Mouse (Mus musculus): ENCODE results near the gene Ahdc1. TPM values are rescaled to one million over a fixed set of nuclear protein-coding genes. Genes with fewer than 3 reads are reported as not detected.
A peak's percentile ranks its signal among the peaks of the same experiment; 100 is the strongest.

Gene Ahdc1
- total RNA-seq, 2 experiments from 2014 or later: 54.0 to 63.0 TPM

DNA sequence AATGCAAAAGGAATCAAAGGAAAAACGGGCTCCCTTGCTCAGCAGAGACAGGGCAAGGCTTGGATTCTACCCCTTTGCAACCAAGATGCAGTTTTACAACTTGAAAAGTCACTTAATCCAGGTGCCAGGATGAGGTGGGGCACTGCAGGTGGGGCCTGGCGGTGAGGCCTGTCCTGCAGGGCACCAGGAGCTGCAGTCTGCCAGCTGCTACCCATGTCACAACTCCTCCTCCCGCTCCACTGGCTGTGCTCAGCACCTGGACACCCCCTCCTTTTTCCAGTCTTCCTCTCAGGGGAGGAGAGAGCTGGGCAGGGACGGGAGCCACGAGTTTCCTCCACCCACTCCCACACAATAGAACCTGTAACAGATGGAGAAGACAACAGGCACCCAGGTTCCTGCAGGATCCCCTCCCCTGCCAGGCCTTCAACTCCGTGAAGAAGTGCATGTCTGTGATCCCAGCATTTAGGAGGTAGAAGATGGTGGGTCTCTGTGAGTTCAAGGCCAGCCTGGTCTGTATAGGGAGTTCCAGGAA lies 102.4 kb downstream of the Ahdc1 start:
- no peak for DNase-seq

DNA sequence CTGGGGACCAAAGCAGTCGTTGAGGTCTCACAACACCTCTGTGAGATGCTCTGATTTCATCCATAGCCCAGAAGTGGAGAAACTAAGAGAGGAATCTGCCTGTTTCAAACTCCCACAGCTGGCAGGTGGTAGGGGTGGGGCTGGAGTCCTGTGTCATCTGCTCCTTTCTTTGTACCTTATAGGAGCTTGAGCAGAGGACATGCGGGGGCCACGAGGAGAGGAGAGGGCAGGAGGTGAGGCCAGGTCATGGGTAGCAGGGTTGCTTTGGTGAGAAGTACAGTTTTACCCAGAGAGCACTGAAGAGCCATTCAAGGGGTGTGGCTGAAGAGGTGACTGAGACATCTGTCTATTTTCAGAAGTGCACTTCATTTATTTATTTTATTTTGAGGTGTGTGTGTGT lies 103.7 kb downstream of the Ahdc1 start:
- intact Hi-C loops (cut with DNase I): no loop called here

More for the DNA sequence above, 102.4 kb downstream of the Ahdc1 start:
- intact Hi-C loops (cut with DNase I): no loop called here

DNA sequence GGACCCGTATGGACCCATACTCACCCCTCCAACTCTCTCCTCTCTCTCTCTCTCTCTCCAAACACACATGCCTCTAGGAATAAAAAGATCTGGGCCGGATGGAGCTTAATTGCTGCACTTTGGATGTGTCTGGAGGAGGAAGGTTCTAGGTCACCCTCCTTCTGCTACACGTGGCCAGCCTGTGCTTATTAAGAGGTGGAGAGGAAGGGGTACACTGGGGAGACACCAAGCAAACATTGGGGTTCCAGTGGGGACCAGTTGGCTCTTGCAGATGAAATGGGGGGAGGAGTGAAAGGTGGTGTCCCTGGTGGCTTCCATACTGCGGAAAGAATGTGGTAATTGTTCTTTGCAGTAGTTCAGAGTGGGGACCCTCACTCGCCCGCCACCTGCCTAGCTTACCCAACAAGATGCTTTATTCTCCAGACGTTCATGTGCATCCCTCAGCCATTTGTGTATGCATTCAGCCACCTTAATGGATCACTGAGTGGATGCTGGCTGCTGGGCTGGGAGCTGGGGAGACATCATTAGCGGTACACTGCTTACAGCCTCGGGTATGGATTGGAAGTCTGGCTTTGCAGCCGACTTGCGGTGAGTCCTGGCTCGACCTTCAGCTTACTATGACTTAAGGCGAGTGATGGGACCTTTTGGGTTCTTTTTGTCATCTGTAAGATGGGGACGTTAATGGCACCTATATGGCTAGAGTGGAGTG lies 104.8 kb downstream of the Ahdc1 start:
- DNase-seq: no peak
- intact Hi-C loops (cut with DNase I): no loop called here

More for the DNA sequence above, 103.7 kb downstream of the Ahdc1 start:
- no peak for DNase-seq

DNA sequence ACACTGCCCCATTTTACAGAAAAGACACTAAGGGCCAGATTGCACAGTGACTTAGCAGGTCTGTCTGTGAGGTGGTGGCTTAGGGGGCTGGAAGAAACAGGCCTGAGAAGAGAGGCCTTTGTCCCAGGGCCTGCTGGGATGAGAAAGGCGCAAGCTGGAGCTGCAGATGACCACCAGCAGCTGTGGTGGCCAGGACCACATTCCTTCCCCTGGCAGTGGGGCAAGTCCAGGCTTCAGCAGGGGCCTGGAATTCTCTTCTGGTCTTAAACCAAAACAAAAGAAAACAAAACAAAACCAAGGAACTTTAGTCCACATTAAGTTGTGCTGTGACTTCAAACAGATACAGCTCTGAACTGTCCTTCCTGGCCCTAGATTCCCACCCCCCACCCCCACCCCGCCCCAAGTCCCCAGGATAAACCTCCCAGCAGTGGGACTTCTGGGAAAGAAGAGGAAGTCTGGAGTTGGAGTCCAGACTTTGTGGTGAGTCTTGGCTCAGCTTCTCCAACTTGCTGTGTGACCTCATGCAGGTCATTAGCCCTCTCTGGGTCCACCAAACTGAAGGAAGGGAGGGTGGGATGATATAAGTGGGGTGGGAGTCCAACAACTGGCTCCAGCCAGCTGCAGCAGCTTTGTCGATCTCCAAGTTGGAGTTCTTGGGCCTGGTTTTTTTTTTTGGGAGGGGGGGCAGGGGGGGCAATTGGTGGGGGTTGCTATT lies 105.9 kb downstream of the Ahdc1 start:
- peak; percentile 68 to 76 for DNase-seq
- intact Hi-C loops (cut with DNase I): no loop called here

DNA sequence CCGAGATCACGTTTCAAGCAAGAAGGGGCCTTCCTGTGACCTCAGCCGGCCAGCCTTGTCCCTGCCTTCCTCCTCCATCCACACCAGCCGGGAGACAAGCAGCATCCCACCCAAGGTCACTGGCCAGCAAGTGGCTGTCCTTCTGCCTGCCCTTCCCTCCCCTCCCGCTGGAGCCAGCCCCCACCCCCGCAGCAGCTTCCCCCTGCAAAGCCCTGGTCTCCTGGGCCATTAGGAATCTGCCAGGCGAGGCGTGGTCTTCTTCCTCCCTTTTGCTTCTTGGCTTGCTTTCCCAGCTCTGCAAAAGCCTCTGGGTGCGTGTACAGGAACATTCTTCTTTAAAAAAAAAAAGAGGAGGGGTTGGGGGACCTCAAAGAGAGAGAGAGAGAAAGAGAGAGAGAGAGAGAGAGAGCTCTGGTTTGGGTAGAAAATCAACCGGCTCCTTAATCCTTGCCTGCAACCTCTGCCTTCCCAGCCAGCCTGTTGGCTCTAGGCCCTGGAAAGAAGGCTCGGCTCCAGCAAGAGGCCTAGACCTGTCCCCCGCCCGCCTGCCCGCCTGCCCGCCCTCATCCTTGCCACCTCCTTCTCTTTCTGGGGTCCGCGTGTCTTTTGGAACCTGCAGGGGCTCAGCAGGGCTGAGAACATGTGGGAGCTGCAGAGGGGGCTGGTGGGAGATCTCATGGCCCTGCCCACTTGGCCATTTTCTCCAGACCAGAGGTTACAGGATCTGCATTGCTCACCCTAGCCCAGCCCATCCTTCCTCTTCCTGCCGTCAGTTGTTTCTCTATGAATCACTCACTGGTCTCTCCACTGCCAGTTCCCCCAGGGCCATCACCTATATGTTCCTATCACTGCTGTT lies 106.7 kb downstream of the Ahdc1 start:
- DNase-seq: peak; percentile 89 to 90
- intact Hi-C loops (cut with DNase I): no loop called here

DNA sequence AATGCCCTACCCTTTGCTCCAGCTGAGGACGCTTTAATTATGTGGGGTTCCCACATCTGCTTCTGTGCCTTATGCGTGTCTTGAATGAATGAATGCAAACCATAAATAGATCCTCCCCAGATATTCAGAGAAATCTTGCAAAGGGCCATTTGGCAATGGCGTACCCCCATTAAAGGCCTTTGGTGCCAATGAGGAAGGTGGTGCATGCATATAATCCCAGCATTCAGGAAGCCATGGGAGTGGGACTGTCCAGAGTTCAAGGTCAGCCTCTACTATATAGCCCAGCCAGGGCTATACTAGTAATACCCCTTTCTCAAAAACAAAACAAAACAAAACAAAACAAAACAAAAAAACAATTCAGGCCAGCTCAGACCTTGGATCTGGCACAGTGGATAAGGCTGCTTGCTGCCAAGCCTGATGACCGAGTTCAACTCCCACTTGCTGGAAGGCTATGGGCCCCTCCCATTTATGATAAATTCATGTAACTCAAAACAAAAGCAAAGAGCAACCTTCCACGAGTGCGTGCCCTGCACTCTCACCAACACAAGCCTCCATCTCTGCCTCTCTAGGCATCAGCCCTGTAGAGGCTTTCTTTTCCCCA lies 107.8 kb downstream of the Ahdc1 start:
- intact Hi-C loops (cut with DNase I): no loop called here
- no peak for DNase-seq

DNA sequence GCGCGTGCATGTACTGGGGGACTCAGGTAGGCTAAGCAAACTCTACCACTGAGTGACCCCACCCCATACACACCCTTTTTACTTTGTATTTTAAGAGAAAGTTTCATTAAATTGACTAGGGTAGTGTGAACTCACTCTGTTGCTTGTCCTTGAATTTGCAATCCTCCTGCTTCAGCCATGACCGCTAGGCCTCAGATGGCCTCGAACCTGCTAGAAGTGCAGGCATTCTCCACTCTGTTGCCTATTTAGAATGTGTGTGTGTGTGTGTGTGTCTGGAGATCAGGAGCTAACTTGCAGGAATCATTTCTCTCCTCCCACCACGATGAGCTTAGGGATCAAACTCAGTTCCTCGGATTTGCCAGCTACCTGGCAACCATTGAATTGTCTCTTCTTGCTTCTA lies 108.5 kb downstream of the Ahdc1 start:
- DNase-seq: no peak
- intact Hi-C loops (cut with DNase I): no loop called here

DNA sequence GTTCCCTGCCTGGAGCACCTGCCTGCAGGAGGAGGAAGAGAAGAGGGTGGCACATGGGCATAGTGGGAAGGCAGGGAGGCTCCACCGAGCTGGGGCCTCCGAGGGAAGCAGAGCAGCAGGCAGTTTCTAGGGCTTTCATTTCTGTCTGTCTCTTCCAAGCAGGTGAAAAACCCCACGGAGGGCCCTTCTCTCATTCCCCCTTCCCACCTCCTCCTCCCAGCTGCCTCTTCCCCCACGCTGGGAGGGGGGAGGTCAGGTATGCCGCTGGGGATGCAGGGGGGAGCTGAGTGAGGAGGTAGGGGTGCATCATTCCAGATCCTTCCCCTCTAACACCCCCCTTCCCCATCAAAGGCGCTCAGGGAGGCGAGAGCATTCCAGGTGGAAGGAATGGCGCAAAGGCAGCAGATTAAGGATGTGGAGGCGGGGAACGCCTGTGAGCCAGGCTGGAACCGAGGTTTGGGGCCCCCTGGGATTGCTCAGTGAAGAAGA lies 109.8 kb downstream of the Ahdc1 start:
- intact Hi-C loops (cut with DNase I): no loop called here
- DNase-seq: peak in 1 of 2 experiments; percentile 36

DNA sequence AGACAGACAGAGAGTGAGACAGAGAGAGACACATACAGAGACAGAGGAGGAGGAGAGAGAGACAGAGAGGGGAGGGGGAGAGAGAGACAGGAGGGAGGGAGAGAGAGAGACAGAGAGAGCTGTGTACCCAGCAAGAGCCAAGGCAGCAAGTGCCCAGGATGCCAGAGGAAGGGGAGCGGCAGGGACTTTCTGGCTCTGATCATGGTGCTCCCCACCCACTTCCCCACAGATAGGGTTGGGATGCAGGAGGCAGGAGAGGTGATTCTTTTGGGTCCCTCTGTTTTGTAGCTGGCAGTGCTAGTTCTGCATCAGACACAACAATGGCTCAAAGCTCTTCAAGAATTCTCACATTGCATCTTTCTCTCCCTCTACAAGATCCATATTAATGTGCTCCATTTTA lies 110.4 kb downstream of the Ahdc1 start:
- DNase-seq: no peak
- intact Hi-C loops (cut with DNase I): no loop called here

DNA sequence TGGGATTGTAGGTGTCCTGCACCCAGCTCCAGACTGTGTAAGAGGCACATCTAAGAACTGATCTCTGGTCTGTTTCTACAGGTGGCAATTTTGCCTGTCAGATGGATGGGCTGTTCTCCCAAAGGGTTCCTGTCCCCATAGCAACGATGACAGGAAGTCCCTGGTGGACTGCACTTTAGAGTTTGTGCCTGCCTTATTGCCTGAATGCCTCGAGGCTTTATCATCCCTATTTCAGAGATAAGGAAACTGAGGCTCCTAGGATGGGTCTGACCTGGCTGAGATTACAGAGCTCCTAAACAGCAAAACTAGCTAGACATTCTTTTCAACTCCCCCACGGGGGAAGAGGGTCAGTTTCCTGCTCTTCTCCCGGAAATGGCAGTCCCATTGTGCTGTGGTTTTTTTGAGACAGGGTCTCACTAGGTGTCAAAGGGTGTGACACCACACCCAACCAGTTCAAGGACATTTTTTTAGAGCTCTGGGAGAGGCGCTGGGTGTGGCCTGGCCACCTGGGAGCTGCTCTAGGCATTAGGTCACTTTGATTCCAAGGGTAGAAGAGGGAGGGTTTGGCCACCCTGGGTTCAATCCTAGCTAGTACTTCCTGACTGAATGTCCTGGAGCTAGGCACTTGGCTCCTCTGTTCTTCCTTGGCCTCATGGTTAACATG lies 111.0 kb downstream of the Ahdc1 start:
- peak in 1 of 2 experiments; percentile 32 for DNase-seq
- intact Hi-C loops (cut with DNase I): no loop called here

DNA sequence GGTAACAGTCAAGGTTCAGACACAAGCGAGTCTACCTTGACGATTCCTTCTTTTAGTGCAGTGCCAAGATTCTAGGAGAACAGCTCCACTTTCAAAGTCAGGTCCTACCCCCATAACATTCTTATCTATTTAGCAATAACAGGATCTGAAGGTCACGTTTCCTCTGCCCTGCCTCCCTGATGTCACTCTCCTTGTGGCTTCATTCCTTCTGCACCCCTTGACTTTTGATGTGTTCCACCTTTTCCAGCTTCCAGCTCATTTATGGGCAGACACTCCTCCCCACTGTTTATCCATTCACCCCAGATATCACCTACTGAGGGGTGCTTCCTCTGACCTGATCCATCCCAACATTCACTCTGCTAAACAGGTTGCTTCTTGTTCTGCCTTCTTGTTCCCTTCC lies 116.0 kb downstream of the Ahdc1 start:
- intact Hi-C loops (cut with DNase I): no loop called here
- DNase-seq: no peak

Other genes starting within 250 kb of the Ahdc1 start
- 10 to 100 TPM; 17.3 to 20.4 TPM for gene Rpa2, start 242.9 kb upstream of the Ahdc1 start, total RNA-seq (2021)
- gene Themis2, start 214.9 kb upstream of the Ahdc1 start, total RNA-seq (2021): 1 to 10 TPM; 2.6 to 3.3 TPM
- 10 to 100 TPM; 24.1 to 28.0 TPM for gene Ppp1r8, start 168.1 kb upstream of the Ahdc1 start, total RNA-seq (2021)
- 10 to 100 TPM; 47.0 to 49.9 TPM for gene Stx12, start 126.8 kb upstream of the Ahdc1 start, total RNA-seq (2021)
- gene Fam76a, start 88.7 kb upstream of the Ahdc1 start, total RNA-seq (2021): 10 to 100 TPM; 40.7 to 43.5 TPM
- under 1 TPM; 0.19 to 0.40 TPM for gene Fgr, start 37.2 kb upstream of the Ahdc1 start, total RNA-seq (2021)
- gene Wasf2, start 119.2 kb downstream of the Ahdc1 start, total RNA-seq (2021): 100 to 1,000 TPM; 134 to 164 TPM
- not detected for gene Cd164l2, start 200.9 kb downstream of the Ahdc1 start, total RNA-seq (2021)
- under 1 TPM in 1 of 2 experiments, not detected in 1; 0.12 TPM for gene Gpr3, start 201.3 kb downstream of the Ahdc1 start, total RNA-seq (2021)
- 10 to 100 TPM in 1 of 2 experiments, 1 to 10 TPM in 1; 8.2 to 30.7 TPM for gene Map3k6, start 229.6 kb downstream of the Ahdc1 start, total RNA-seq (2021)

Measured in heart, postnatal 10 days (tissue).